Mouse (Mus musculus): Measurements from ENCODE around the gene Slc17a5. TPM values are rescaled to one million over a fixed set of nuclear protein-coding genes. Genes with fewer than 3 reads are reported as not detected.
"Not testable (repeated sequence)": the region's sequence is repeated elsewhere in the genome, so short reads cannot be mapped to it uniquely, and the experiment has no call there.

Slc17a5 gene
- polyA plus RNA-seq, 1 experiment from 2014 or later: 9.7 TPM

GRCm38 (mm10) chr9:78488021-78488420 is 99.8 kb downstream of the Slc17a5 start:
- H3K27me3 ChIP-seq (ENCODE audit: control insufficient read depth, insufficient read depth, low read length); H3K9me3 ChIP-seq (replicated peaks; ENCODE audit: control insufficient read depth, low read length); H3K9ac ChIP-seq (ENCODE audit: low read length); H3K4me1 ChIP-seq (ENCODE audit: control insufficient read depth, insufficient read depth, low read length); H3K4me3 ChIP-seq (ENCODE audit: low read length); ATAC-seq (replicated peaks; ENCODE audit: extremely low read depth, insufficient read depth, low FRiP score); H3K27ac ChIP-seq (ENCODE audit: low read length); H3K4me2 ChIP-seq (ENCODE audit: low read depth, low read length); H3K36me3 ChIP-seq (ENCODE audit: control insufficient read depth, insufficient read depth): not testable (repeated sequence)
- 89% methylated on average over 5 of the region's 5 CpGs for WGBS

Other genes with a start within 250 kb of the Slc17a5 start
- 0.20 and 0.42 TPM in 2 replicates for gene Gsta2, start 232.3 kb downstream of the Slc17a5 start, polyA plus RNA-seq (2015; fragmentation: Nextera tagmentation; extraction: Ambion mirVana)
- gene Dppa5a, start 219.9 kb downstream of the Slc17a5 start, polyA plus RNA-seq (2015; fragmentation: Nextera tagmentation; extraction: Ambion mirVana): not detected in 2 replicates
- 0.39 and 0.44 TPM in 2 replicates for gene Ooep, start 209.3 kb downstream of the Slc17a5 start, polyA plus RNA-seq (2015; fragmentation: Nextera tagmentation; extraction: Ambion mirVana)
- 0.08 and 0.12 TPM in 2 replicates for gene Ddx43, start 192.3 kb downstream of the Slc17a5 start, polyA plus RNA-seq (2015; fragmentation: Nextera tagmentation; extraction: Ambion mirVana)
- 1.4 and 1.5 TPM in 2 replicates for gene Cgas, start 144.8 kb downstream of the Slc17a5 start, polyA plus RNA-seq (2015; fragmentation: Nextera tagmentation; extraction: Ambion mirVana)
- gene Mto1, start 139.8 kb downstream of the Slc17a5 start, polyA plus RNA-seq (2015; fragmentation: Nextera tagmentation; extraction: Ambion mirVana): 30.1 and 32.8 TPM in 2 replicates
- 0.49 and 0.50 TPM in 2 replicates for gene Gm17324, start 139.3 kb downstream of the Slc17a5 start, polyA plus RNA-seq (2015; fragmentation: Nextera tagmentation; extraction: Ambion mirVana)
- gene Eef1a1, start 98.9 kb downstream of the Slc17a5 start, polyA plus RNA-seq (2015; fragmentation: Nextera tagmentation; extraction: Ambion mirVana): 3,112 and 3,297 TPM in 2 replicates
- 3.6 and 5.0 TPM in 2 replicates for gene Cd109, start 27.5 kb upstream of the Slc17a5 start, polyA plus RNA-seq (2015; fragmentation: Nextera tagmentation; extraction: Ambion mirVana)

Measured in heart, embryonic 16.5 days (tissue).